In genomic region chr5:65273966-65274365, GRCm38 (mm10) we compare ENCODE assay signal across 15 mouse cellular contexts.
DNase-seq lines count a peak whose midpoint lies in the region; TF ChIP-seq lines count a peak whose summit lies in the region.
"Had no signal": no experiment of that assay in that cellular context is flagged by ENCODE, and none has a peak within 500 bp of the region (broad histone marks: within the 10 kb centered on the region; RNA-seq: fewer than 3 reads in every experiment).

No protein-coding gene starts in this region.

- intact Hi-C loops in left cerebral cortex, adult 2 months (cut with DNase I): no loop called here

- TF ChIP-seq POLR2A in brain, embryonic 14.5 days (IDR thresholded peaks at IDR 0.05; ENCODE audit: borderline replicate concordance, extremely low read depth, insufficient read depth, insufficient read length, poor library complexity, severe bottlenecking): no peak

- no peak; the same call in 1 of the 2 replicates for TF ChIP-seq CTCF in left cerebral cortex, adult 2 months (IDR thresholded peaks at IDR 0.05)
- TF ChIP-seq CTCF in brain, embryonic 14.5 days (IDR thresholded peaks at IDR 0.05; ENCODE audit: borderline replicate concordance, extremely low read depth, insufficient read depth, insufficient read length): no peak

- peak; percentile 37 to 52 for DNase-seq in cerebellum, postnatal 14 days
- DNase-seq in cerebellum, adult 11-12 months: no peak
- peak; percentile 21 to 30 for DNase-seq in left cerebral cortex, adult 18-20 months (ENCODE audit: low spot score in 2 of 2)
- no peak for DNase-seq in left cerebral cortex, adult 2 months (ENCODE audit: extremely low spot score in 1 of 2, low spot score in 2 of 2)
- peak; percentile 39 for DNase-seq in brain, embryonic 14.5 days (ENCODE audit: low read depth)
- DNase-seq in layer of hippocampus, postnatal 14 days (ENCODE audit: low spot score in 2 of 2): peak; percentile 17 to 64
- DNase-seq in gastrocnemius, postnatal 4 days (ENCODE audit: low spot score in 2 of 2): no peak
- no peak for DNase-seq in urinary bladder, postnatal 4 days (ENCODE audit: low spot score in 2 of 2)
- DNase-seq: adrenal gland, postnatal 25 days; cerebellum, adult 9-10 months; midbrain, embryonic 14.5 days; spleen, adult 18-20 months; thymus, adult 2 months had no signal

- no peak overlapping the region for H3K4me3 ChIP-seq in left cerebral cortex, adult 2 months
- H3K4me3 ChIP-seq: hindbrain, embryonic 10.5 days; liver, embryonic 15.5 days had no signal

- H3K27ac ChIP-seq in left cerebral cortex, adult 2 months: no peak overlapping the region
- H3K27ac ChIP-seq: hindbrain, embryonic 10.5 days; liver, embryonic 15.5 days had no signal

Comparison
In these comparisons a context has a peak if more than half of its experiments do, and no peak if none do; other contexts are left out.
1. DNase-seq: peak in cerebellum, postnatal 14 days (2 of 2), left cerebral cortex, adult 18-20 months (2 of 2), brain, embryonic 14.5 days (single experiment) and layer of hippocampus, postnatal 14 days (2 of 2); none in cerebellum, adult 11-12 months (single experiment), left cerebral cortex, adult 2 months (0 of 2), gastrocnemius, postnatal 4 days (0 of 2) and urinary bladder, postnatal 4 days (0 of 2).